Mouse (Mus musculus): ENCODE measurements at regions not wholly inside any gene's neighbourhood (a gene's known extent, or its start where the extent isn't known, plus 50 kb on each side); places are given as distances from the start of the nearest gene placed in this dataset.

- no peak for TF ChIP-seq POLR2A (IDR thresholded peaks at IDR 0.05; ENCODE audit: control insufficient read depth in 1 of 2, insufficient read depth in 1 of 2, low read depth in 1 of 2, low read length in 2 of 2, poor library complexity in 1 of 2)
- no peak for TF ChIP-seq POLR2AphosphoS5 (IDR thresholded peaks at IDR 0.05; ENCODE audit: borderline replicate concordance, low read depth, low read length)
- TF ChIP-seq MYC (IDR thresholded peaks at IDR 0.05; ENCODE audit: low read depth, low read length) = no peak
- TF ChIP-seq BHLHE40 (IDR thresholded peaks at IDR 0.05; ENCODE audit: borderline replicate concordance, low read depth, low read length) = no peak
- no peak for TF ChIP-seq CTCF (IDR thresholded peaks at IDR 0.05 in 2 of 3, conservative IDR thresholded peaks at IDR 0.05 in 1 of 3; ENCODE audit: control insufficient read depth in 1 of 3, insufficient read depth in 1 of 3, low read depth in 2 of 3, low read length in 3 of 3, poor library complexity in 1 of 3, severe bottlenecking in 1 of 3)
- no peak for TF ChIP-seq SIN3A (IDR thresholded peaks at IDR 0.05; ENCODE audit: low read length)
Observed at GRCm38 (mm10) chr10:124304683-124305082, 1040.9 kb downstream of the Fam19a2 start.
